Mouse (Mus musculus) gonadal fat pad, adult 2 months (tissue): ENCODE data around the gene Mical3. TPM values are rescaled to one million over a fixed set of nuclear protein-coding genes. Genes with fewer than 3 reads are reported as not detected.
A peak's percentile ranks its signal among the peaks of the same experiment; 100 is the strongest.
"Not testable (repeated sequence)": the region's sequence is repeated elsewhere in the genome, so short reads cannot be mapped to it uniquely, and the experiment has no call there.

Experiments used
- DNase-seq: peaks from one replicate; pipeline ENCODE4 v3.0.0-alpha.2; 2012; ENCODE audit warnings: low read depth
- polyA plus RNA-seq: library from polyadenylated mRNA; depleted of rRNA; stranded (reverse); fragments of >200 nt; gene quantifications from 2 replicates; pipeline ENCODE4 v1.2.3, GENCODE M21; 2012

The Mical3 gene
- polyA plus RNA-seq, 1 experiment: 42.2 TPM

- no peak for DNase-seq
Measured at GRCm38 (mm10) chr6:120932597-120932996, 198.2 kb downstream of the Mical3 start.

- no peak for DNase-seq
Measured at GRCm38 (mm10) chr6:120930450-120931306, 200.1 kb downstream of the Mical3 start.

GRCm38 (mm10) chr6:120929421-120929820 is 201.4 kb downstream of the Mical3 start:
- no peak for DNase-seq

- DNase-seq: peak; percentile 38
Measured at GRCm38 (mm10) chr6:120927765-120928164, 203.0 kb downstream of the Mical3 start.

- DNase-seq: no peak
Measured at GRCm38 (mm10) chr6:120926880-120927279, 203.9 kb downstream of the Mical3 start.

GRCm38 (mm10) chr6:120924791-120925321 is 205.9 kb downstream of the Mical3 start:
- DNase-seq: not testable (repeated sequence)

- DNase-seq: no peak
Measured at GRCm38 (mm10) chr6:120917975-120918374, 212.8 kb downstream of the Mical3 start.

- not testable (repeated sequence) for DNase-seq
Measured at GRCm38 (mm10) chr6:120916972-120917881, 213.6 kb downstream of the Mical3 start.

- DNase-seq: no peak
Measured at GRCm38 (mm10) chr6:120916074-120916971, 214.5 kb downstream of the Mical3 start, which contains the start of gene Bid. Gene Bid, minus strand, starts transcription at chr6:120916853.

- no peak for DNase-seq
Measured at GRCm38 (mm10) chr6:120915649-120915975, 215.2 kb downstream of the Mical3 start.

GRCm38 (mm10) chr6:120914911-120915648 is 215.7 kb downstream of the Mical3 start:
- DNase-seq: no peak

- no peak for DNase-seq
Measured at GRCm38 (mm10) chr6:120914533-120914910, 216.3 kb downstream of the Mical3 start.

GRCm38 (mm10) chr6:120913783-120914182 is 217.0 kb downstream of the Mical3 start:
- DNase-seq: no peak

- DNase-seq: no peak
Measured at GRCm38 (mm10) chr6:120912931-120913330, 217.9 kb downstream of the Mical3 start.

- DNase-seq: no peak
Measured at GRCm38 (mm10) chr6:120911213-120912007, 219.4 kb downstream of the Mical3 start.

- no peak for DNase-seq
Measured at GRCm38 (mm10) chr6:120909501-120909900, 221.3 kb downstream of the Mical3 start.

GRCm38 (mm10) chr6:120907876-120908597 is 222.8 kb downstream of the Mical3 start:
- DNase-seq: not testable (repeated sequence)

- DNase-seq: no peak
Measured at GRCm38 (mm10) chr6:120906521-120906920, 224.3 kb downstream of the Mical3 start.

- no peak for DNase-seq
Measured at GRCm38 (mm10) chr6:120905111-120905510, 225.7 kb downstream of the Mical3 start.
